Mouse (Mus musculus) ES-E14 (cell line): ENCODE data around the gene Mpv17l2. TPM values are rescaled to one million over a fixed set of nuclear protein-coding genes. Genes with fewer than 3 reads are reported as not detected.

ENCODE experiments used
- DNase-seq: peaks from one replicate; pipeline ENCODE4 v3.0.0-alpha.2; 2013; ENCODE audit warnings: low read depth, low spot score
- H3K27ac ChIP-seq: 2 replicates; pipeline ENCODE4 v1.5.1; 2012; ENCODE audit warnings: low read depth, mild to moderate bottlenecking, low read length, moderate library complexity, mixed read lengths; ENCODE audit not compliant: poor library complexity, insufficient read depth, severe bottlenecking
- H3K36me3 ChIP-seq: 2 replicates; pipeline ENCODE4 v1.6.1; 2012; ENCODE audit warnings: mild to moderate bottlenecking, low read length, moderate library complexity, mixed read lengths; ENCODE audit not compliant: control insufficient read depth, poor library complexity, insufficient read depth, severe bottlenecking
- H3K4me1 ChIP-seq, 2 experiments: fragments of 150-350 bp in 1 of 2; sonication (generic) in 1 of 2; 2 replicates each; pipeline ENCODE4 v1.6.1; 2012; ENCODE audit warnings: low read length in 2 of 2, mild to moderate bottlenecking in 1 of 2, mixed read lengths in 1 of 2; ENCODE audit not compliant: control insufficient read depth in 2 of 2, insufficient read depth in 2 of 2, poor library complexity in 1 of 2
- H3K4me3 ChIP-seq, 2 experiments: fragments of 150-350 bp in 1 of 2; sonication (generic) in 1 of 2; 2 replicates each; pipeline ENCODE4 v1.5.1; 2012; ENCODE audit warnings: low read length in 2 of 2, low read depth in 1 of 2, mild to moderate bottlenecking in 1 of 2, mixed read lengths in 1 of 2; ENCODE audit not compliant: insufficient read depth in 1 of 2, poor library complexity in 1 of 2, severe bottlenecking in 1 of 2
- H3K9ac ChIP-seq: 2 replicates; pipeline ENCODE4 v1.6.1; 2012; ENCODE audit warnings: low read depth, mild to moderate bottlenecking, low read length, mixed read lengths; ENCODE audit not compliant: poor library complexity, insufficient read depth, severe bottlenecking
- H3K9me3 ChIP-seq: fragments of 150-350 bp; sonication (generic); 2 replicates; pipeline ENCODE4 v1.6.1; 2012; ENCODE audit warnings: low read depth, mild to moderate bottlenecking, low read length; ENCODE audit not compliant: control insufficient read depth, insufficient read depth
- CHD2 ChIP-seq: IDR thresholded peaks from 2 replicates; pipeline ENCODE4 v1.6.1; 2014; ENCODE audit warnings: mild to moderate bottlenecking, low read depth, low read length, inconsistent platforms
- HCFC1 ChIP-seq: IDR thresholded peaks from 2 replicates; pipeline ENCODE4 v1.6.1; 2012; ENCODE audit warnings: low read length, inconsistent platforms, borderline replicate concordance; ENCODE audit not compliant: insufficient read depth
- MAFK ChIP-seq: IDR thresholded peaks from 2 replicates; pipeline ENCODE4 v1.6.1; 2014; ENCODE audit warnings: mild to moderate bottlenecking, low read depth, low read length, inconsistent platforms; ENCODE audit not compliant: insufficient read depth
- ZC3H11A ChIP-seq: IDR thresholded peaks from 2 replicates; pipeline ENCODE4 v1.6.1; 2012; ENCODE audit warnings: low read depth, mild to moderate bottlenecking, inconsistent platforms, low read length, borderline replicate concordance
- ZNF384 ChIP-seq: IDR thresholded peaks from 2 replicates; pipeline ENCODE4 v1.6.1; 2012; ENCODE audit warnings: low read depth, low read length, inconsistent platforms
- in situ Hi-C, 2 experiments: fragments of 600-800 bp; cut with MboI; formaldehyde crosslinking; loops; one replicate each; pipeline ENCODE4 v1.15.1; 2025; ENCODE audit warnings: low sequenced_read_pairs in 2 of 2, inconsistent platforms in 1 of 2; ENCODE audit not compliant: unreplicated experiment in 2 of 2
- total RNA-seq: library from RNA; depleted of rRNA; stranded (reverse); fragments of 300-350 nt; gene quantifications from 2 replicates; pipeline ENCODE4 v1.2.3, GENCODE M21; 2012

The Mpv17l2 gene
- total RNA-seq, 1 experiment: 49.9 TPM

DNA sequence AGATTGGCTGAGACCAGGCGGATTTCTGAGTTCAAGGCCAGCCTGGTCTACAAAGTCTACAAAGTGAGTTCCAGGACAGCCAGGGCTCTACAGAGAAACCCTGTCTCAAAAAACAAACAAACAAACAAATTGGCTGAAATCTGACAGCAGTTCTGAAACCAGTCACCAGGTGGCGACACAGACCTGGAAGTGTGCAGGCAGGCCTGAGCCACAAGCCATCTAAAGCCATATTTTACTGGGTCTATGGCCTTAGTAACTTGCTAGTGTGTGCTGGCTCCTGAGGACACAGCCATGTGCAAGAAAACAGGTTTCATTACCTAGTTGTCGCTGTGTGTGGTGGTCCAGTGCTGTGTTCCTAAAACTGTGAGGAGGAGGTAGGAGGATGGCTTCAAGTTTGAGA lies 40.0 kb downstream of the Mpv17l2 start:
- DNase-seq: peak; percentile 73
- Histone ChIP-seq H3K27ac (no peak overlapping the region), H3K9me3 (no peaks in the 10 kb centered on the region), H3K4me3 (no peak overlapping the region), H3K4me1 (peaks cover 0 to 14% of the 10 kb centered on the region in 2 experiments; a peak in 1 of 4 replicates), H3K36me3 (no peaks in the 10 kb centered on the region), H3K9ac (no peak overlapping the region)
- TF ChIP-seq ZC3H11A: peak; percentile 93
- no peak for TF ChIP-seq HCFC1
- TF ChIP-seq CHD2: no peak
- peak; percentile 99 for TF ChIP-seq ZNF384
- peak; percentile 30; the same call in 1 of the 2 replicates for TF ChIP-seq MAFK
- in situ Hi-C loops: no loop called here

DNA sequence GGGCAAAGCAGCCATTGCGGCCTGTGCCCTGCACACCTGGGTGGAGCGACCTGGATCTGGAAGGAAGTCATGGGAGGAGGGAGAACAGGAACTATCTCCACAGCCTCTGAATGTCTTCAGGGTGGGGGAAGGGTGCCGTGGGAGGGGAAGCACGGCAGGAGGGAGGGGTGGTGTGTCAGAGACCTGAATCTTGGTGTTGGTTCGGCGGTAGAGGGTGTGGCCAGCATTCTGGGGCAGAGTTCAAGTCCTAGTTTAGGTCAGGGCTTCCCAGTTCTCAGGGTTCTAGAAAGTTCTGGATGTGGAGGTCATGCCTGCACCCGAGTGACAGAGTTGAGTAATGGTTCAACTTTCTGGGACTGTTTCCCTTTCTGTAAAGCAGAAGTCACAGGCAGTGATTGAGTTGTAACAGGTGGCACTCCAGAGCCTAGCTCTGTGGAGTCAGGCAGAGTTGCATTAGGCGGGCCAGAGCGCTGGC lies 40.9 kb downstream of the Mpv17l2 start:
- no peak for DNase-seq
- Histone ChIP-seq H3K4me3 (no peak overlapping the region), H3K9me3 (no peaks in the 10 kb centered on the region), H3K4me1 (peaks cover 0 to 14% of the 10 kb centered on the region in 2 experiments; a peak in 1 of 4 replicates), H3K9ac (no peak overlapping the region), H3K36me3 (no peaks in the 10 kb centered on the region), H3K27ac (no peak overlapping the region)
- TF ChIP-seq HCFC1 (no peak), ZNF384 (no peak), MAFK (no peak), ZC3H11A (no peak), CHD2 (no peak)
- in situ Hi-C loops: loop anchor here (5.0 kb wide), 2 partner anchors 32 to 37 kb away; partner anchors contain the start of gene Rab3a (in 1 of the 2)

- in situ Hi-C loops: loop anchor here (5.0 kb wide), 2 partner anchors 34 to 39 kb away; partner anchors contain the start of gene Rab3a (in 1 of the 2)
- peak within 1 kb of the TSS in 1 of 2 experiments; percentile 35; a peak in 1 of 4 replicates for H3K4me3 ChIP-seq
- H3K27ac ChIP-seq: no peak within 1 kb of the TSS
- no peak for DNase-seq
- no peaks in the 10 kb centered on the region for H3K36me3 ChIP-seq
- peaks cover 0 to 12% of the 10 kb centered on the region in 2 experiments; a peak in 1 of 4 replicates for H3K4me1 ChIP-seq
- no peak for TF ChIP-seq MAFK
- no peak for TF ChIP-seq ZC3H11A
- TF ChIP-seq CHD2: no peak
- TF ChIP-seq ZNF384: no peak
- TF ChIP-seq HCFC1: no peak
- H3K9me3 ChIP-seq: no peaks in the 10 kb centered on the region
- 0 out of 2 replicates have a peak within 1 kb of the TSS, but pooled peaks have one; percentile 58 for H3K9ac ChIP-seq
These were observed 42.4 kb downstream of the Mpv17l2 start, which contains the start of gene Gm3336 for GRCm38 (mm10) chr8:70718297-70718696. Gene Gm3336, plus strand, starts transcription at chr8:70718543.

- Histone ChIP-seq H3K9me3 (no peaks in the 10 kb centered on the region), H3K27ac (no peak overlapping the region), H3K9ac (peak overlapping the region; percentile 28; the same call in 1 of the 2 replicates), H3K4me3 (peak overlapping the region; percentile 34 to 48; a peak in 3 of 4 replicates), H3K36me3 (no peaks in the 10 kb centered on the region), H3K4me1 (peaks cover 0 to 12% of the 10 kb centered on the region in 2 experiments; a peak in 1 of 4 replicates)
- TF ChIP-seq ZNF384 (no peak), CHD2 (no peak), ZC3H11A (no peak), MAFK (no peak)
- in situ Hi-C loops: loop anchor here (5.0 kb wide), 2 partner anchors 36 to 41 kb away; partner anchors contain the start of gene Rab3a (in 1 of the 2)
- DNase-seq: no peak
These were observed 44.0 kb downstream of the Mpv17l2 start for GRCm38 (mm10) chr8:70716521-70717400.
